Mouse (Mus musculus) gastrocnemius, postnatal 14 days (tissue): ENCODE results near the gene Mvp. TPM values are rescaled to one million over a fixed set of nuclear protein-coding genes. Genes with fewer than 3 reads are reported as not detected.

Experiments
- DNase-seq: peaks from one replicate; pipeline ENCODE4 v3.0.0; 2021; ENCODE audit warnings: mixed read lengths
- intact Hi-C: fragments of 180-260 bp; cut with DNase I; formaldehyde crosslinking; loops from one replicate; pipeline ENCODE4 v1.15.1; 2025; ENCODE audit warnings: low total_unique reads
- total RNA-seq, 2 experiments: library from RNA; stranded (reverse); gene quantifications; 2 replicates each; pipeline ENCODE4 v1.2.3; 2021

Mvp gene
- total RNA-seq, 2 experiments from 2014 or later = 19.5 to 27.1 TPM

- peak; percentile 64 for DNase-seq
- intact Hi-C loops = no loop called here
Measured at GRCm38 (mm10) chr7:127020901-127021562, 6.6 kb upstream of the Mvp start, which contains the start of the genes Gm42742 and Prrt2. TSS of gene Gm42742 (minus strand) at chr7:127021097. TSS of gene Prrt2 (minus strand) at chr7:127021211.

DNA sequence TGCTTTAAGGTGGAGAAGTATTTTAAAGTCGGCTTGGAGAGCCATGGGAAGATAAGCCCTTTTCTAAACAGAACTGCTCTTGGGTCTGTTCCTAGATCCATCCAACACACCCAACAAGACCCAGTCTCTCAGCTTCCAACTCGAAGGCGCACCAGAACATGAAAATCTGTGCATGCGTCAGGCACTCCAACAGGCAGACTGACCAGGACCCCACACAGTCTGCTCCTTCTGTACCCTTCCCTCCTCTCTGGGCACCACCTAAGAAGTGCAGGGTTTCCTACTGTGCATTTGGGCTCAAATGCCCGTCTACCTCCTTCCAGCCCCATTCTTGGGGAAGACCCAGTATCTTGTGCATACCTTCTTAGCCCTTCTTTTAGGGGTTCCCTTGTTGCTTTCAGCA lies 6.1 kb upstream of the Mvp start:
- intact Hi-C loops = no loop called here

GRCm38 (mm10) chr7:127020031-127020430 lies 5.6 kb upstream of the Mvp start:
- intact Hi-C loops = no loop called here
- DNase-seq = no peak

More for the DNA sequence above, 6.1 kb upstream of the Mvp start:
- no peak for DNase-seq

GRCm38 (mm10) chr7:127019306-127019960 lies 5.0 kb upstream of the Mvp start:
- intact Hi-C loops = no loop called here
- DNase-seq = no peak

DNA sequence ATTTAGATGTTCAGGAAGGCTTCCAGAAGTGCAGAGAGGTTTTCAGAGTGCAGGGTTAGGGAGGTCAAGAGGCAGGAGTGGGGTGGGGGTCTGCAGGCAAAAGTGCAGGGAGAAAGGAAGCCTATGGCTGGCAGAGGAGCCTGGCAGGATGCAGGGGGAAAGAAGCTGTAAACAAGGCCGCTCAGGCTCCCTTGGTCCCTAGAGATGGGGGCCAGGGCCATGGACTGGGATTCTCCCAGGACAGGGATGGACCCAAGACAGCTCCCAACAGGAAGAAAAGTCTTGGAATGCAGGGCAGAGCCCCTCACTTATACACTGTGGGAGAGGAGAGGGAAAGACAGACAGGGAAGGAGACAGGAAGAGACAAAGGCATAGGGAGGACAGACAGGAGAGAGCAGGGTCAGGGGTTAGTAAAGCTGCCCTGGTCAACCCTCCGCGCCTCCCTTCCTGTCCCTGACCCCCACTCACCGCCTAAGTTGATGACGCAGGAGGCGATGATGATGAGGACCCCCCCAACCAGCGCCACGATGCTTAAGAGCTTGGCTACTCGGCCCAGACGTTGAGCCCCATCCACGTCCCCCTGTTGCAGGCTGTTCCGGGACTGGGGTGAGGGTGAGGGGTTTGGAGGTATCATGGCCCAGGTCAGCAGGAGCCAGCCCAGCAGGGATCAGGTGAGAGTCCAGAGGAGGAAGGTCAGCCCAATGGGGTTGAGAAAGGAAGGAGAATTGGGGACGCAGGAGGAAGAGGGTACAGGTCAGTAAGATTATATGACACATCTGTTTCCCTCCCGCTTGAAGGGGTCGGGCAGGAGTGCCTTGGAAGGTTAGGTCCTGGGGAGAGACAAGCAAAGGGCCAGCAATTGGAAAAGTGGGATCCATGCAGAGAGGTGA lies 4.2 kb upstream of the Mvp start:
- intact Hi-C loops = no loop called here

DNA sequence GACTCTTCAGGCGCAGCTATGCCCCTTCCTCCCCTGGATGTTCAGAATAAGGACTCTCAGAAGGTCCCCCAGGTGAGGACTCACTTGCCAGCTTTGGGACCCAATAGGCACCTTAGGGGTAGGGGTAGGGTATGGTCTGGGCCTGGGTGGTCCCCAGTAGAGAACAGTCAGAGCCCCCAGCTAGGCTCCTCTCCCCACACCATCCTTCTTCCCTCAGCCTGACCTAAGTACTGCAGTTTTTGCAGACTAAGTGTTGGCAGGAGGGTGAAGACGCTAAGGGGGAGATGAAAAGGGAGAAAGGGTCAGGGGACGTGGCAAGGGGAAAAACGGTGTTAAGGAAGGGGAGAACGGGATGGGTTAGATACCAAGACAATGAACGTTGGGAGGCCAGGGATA lies 3.5 kb upstream of the Mvp start:
- no peak for DNase-seq
- intact Hi-C loops = no loop called here

More for the DNA sequence above, 4.2 kb upstream of the Mvp start:
- no peak for DNase-seq

DNA sequence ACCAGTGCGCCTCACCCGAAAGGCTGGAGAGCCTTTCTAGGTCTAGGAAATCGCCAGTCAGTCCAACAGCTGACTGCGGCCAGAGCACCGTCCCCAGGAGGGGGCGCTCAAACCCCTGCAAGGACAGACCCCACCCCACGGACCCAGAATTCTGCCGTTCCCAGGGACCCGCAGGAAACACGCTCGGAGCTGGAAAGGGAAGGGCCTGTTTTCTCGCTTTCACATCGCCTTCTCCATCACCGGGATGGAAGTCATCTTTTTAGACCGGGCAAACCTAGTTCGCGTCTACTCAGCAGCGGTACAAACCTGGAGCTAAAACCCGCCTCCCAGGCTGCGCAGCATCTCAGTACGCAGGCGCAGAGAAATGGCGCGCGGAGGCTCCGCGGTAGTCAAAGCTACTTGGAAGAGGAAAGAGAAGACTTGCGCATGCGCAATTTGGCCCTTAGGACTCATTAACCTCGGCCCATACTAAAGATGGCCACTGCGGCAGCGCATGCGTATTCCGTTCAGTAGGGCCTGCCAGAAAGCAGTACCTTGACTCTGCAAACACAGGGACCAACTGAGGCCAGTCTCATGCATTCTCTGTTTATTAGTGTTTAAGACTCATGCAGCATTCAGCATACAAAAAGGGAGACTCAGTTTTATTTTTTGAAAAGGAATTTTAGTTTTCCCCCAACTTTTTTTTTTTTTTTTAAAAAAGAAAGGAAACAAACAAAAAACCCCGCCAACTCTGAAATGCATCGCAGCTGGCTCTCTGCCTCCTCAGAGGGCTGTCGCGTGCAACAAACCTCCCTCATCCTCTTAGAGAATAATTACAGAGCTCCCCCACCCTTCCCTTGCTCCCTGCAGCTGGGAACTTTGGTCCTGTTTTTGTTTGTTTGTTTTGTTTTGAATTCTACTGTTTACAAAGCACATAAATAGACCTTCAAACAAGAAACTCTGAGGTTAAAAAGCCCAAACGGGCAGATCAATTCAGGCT lies 2.8 kb upstream of the Mvp start, which contains the start of gene Pagr1a:
Pagr1a (minus strand) TSS at position 382 of the 979 bp plus-strand sequence.
- peak; percentile 97 for DNase-seq
- intact Hi-C loops = no loop called here

DNA sequence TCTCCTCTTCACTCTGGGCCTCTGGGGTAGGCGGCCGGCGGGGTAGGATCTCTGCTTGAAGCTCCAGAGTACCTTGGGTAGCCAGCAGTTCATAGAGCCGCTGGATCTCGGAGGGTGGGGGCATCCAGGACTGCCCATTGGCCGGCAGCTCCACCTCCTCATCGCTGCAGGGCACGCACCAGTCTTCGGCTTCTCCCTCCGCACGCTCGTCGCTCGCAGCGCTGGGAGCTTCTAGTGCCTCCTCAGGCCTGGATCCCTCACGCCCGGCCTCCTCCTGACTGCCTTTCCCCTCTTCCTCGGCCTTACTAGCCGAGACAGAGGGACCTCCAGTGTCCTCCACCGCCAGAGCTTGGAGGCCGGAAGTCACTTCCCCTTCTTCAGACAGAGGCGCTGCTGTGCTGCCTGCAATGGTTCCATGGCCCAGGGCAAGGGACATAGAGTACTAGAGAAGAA lies 2.1 kb upstream of the Mvp start:
- intact Hi-C loops = no loop called here
- peak; percentile 61 for DNase-seq

DNA sequence TGATC lies 1.9 kb upstream of the Mvp start, which contains the start of gene Pagr1b:
Pagr1b (minus strand) TSS at position 4 of the 5 bp plus-strand sequence.
- intact Hi-C loops = no loop called here
- DNase-seq = no peak

GRCm38 (mm10) chr7:127016081-127016480 lies 1.7 kb upstream of the Mvp start:
- DNase-seq = no peak
- intact Hi-C loops = no loop called here

DNA sequence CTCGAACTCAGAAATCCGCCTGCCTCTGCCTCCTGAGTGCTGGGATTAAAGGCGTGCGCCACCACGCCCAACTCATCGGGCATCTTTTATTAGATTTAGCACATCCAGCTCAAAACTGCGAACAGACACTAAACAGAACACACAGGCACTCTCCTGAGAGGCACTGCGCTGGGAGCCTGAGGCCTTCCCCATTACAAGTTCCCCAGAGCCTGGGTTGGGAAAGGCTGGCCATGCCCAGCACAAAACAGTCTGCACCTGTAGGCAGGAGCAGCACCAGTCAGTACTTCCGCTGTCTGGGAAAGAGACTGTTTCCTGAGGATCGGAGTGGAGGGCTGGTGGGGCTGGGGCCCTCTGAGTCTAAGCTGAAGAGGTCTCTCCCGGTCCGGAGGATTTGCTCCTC lies 572 bp upstream of the Mvp start:
- intact Hi-C loops = no loop called here

DNA sequence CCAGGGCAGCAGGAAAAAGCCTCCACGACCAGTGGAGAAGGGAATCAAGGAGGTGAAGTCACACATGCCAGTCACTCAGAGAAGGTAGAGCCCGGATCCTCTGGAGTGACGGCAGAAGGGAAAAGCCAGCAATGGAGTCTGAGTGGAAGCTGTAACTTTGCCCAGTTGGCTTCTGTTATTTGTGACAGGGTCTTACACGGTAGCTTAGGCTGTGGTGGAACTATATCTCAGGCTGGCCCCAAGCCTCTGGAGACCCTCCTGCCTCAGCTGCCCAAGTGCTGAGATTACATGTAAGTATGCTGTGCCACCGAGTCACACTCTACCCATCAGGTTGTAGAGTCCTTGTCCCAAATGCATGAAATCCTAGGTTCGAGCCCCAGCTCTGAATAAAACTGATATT lies 1.0 kb downstream of the Mvp start:
- DNase-seq = no peak
- intact Hi-C loops = no loop called here

More for the DNA sequence above, 572 bp upstream of the Mvp start:
- no peak for DNase-seq

- intact Hi-C loops = no loop called here
- DNase-seq = no peak
Measured at GRCm38 (mm10) chr7:127012845-127013244, 1.6 kb downstream of the Mvp start.

DNA sequence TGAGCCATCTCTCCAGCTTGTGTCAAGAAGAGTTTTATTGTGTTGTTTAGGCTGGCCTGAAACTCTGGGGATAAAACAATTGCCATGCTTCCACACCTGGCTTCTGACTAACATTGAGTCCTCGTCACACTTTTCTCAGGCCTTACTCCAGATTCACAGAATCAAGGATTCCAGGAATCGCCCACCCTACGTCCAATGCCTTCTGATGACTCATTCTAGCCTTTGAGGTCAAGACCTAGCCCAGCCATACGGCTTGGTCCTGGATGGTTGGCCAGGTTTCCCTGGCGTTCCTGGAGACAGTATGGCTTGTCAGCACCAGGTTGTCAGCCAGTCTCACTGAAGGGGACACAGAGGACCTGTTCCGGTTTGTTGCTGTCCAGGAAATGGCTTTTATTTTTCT lies 2.0 kb downstream of the Mvp start:
- intact Hi-C loops = no loop called here
- no peak for DNase-seq

GRCm38 (mm10) chr7:127011717-127012116 lies 2.7 kb downstream of the Mvp start:
- intact Hi-C loops = no loop called here
- DNase-seq = no peak

GRCm38 (mm10) chr7:127011051-127011450 lies 3.4 kb downstream of the Mvp start:
- intact Hi-C loops = no loop called here
- no peak for DNase-seq

GRCm38 (mm10) chr7:127009307-127010085 lies 4.9 kb downstream of the Mvp start:
- intact Hi-C loops = no loop called here
- no peak for DNase-seq

GRCm38 (mm10) chr7:127008239-127009019 lies 6.0 kb downstream of the Mvp start:
- peak; percentile 76 for DNase-seq
- intact Hi-C loops = no loop called here
